Mouse (Mus musculus): Measurements from ENCODE around the gene Arhgap21. TPM values are rescaled to one million over a fixed set of nuclear protein-coding genes. Genes with fewer than 3 reads are reported as not detected.

The Arhgap21 gene
- polyA plus RNA-seq, 1 experiment from 2014 or later, result 15.3 TPM

DNA sequence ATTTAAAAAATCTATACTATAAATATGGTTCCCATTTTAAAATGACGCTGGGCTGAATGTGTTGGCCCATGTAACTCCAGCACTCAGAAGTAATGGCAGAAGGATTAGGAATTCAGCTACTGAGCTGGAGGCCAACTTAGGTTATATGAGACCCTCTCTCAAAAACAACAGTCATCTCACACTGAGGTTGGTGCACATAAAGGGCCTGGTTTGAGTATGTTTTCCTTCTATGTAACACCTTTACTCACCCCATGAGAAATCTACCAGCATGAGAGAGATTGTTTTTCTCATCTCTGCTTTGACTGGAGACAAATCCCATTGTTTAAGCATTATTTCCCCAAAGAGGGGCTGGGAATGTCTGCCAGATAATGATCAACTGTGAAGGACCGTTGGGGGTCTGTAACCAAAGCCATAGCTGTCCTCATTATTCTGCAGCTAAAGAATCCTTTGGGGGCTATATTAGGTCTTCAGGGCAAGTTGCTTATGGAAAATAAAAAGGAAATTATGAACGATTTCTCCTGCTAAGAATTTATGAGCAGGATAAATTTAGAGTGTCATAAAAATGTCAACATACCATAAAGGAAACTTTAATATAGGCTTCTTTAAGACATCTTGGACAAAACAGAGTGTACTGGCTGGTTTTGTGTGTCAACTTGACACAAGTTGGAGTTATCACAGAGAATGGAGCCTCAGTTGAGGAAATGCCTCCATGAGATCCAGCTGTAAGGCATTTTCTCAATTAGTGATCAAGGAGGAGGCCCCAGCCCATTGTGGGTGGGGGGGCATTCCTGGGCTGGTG, 136.9 kb downstream of the Arhgap21 start:
- H3K4me3 ChIP-seq (ENCODE audit: low read depth, low read length), result no peak overlapping the region
- no peaks in the 10 kb centered on the region for H3K36me3 ChIP-seq (ENCODE audit: control insufficient read depth, insufficient read depth, low read length)
- DNase-seq (ENCODE audit: low spot score) (no peak), ATAC-seq (replicated peaks; ENCODE audit: low FRiP score) (no peak)
- H3K9ac ChIP-seq (ENCODE audit: low read depth, low read length), result no peak overlapping the region
- H3K4me2 ChIP-seq, result no peak overlapping the region
- H3K27me3 ChIP-seq (replicated peaks; ENCODE audit: control insufficient read depth, insufficient read depth, low read length), result no peaks in the 10 kb centered on the region
- no peak overlapping the region for H3K27ac ChIP-seq (ENCODE audit: low read depth, low read length)
- no peaks in the 10 kb centered on the region for H3K4me1 ChIP-seq (replicated peaks; ENCODE audit: control insufficient read depth, insufficient read depth, low read length)
- WGBS, result 78% methylated on average over 3 of the region's 3 CpGs
- no peaks in the 10 kb centered on the region for H3K9me3 ChIP-seq (ENCODE audit: control insufficient read depth, low read length)

GRCm38 (mm10) chr2:20830882-20831281, 137.8 kb downstream of the Arhgap21 start:
- Histone ChIP-seq H3K27ac (ENCODE audit: low read depth, low read length) (no peak overlapping the region), H3K9me3 (ENCODE audit: control insufficient read depth, low read length) (no peaks in the 10 kb centered on the region), H3K4me2 (no peak overlapping the region), H3K9ac (ENCODE audit: low read depth, low read length) (no peak overlapping the region), H3K4me3 (ENCODE audit: low read depth, low read length) (no peak overlapping the region), H3K27me3 (replicated peaks; ENCODE audit: control insufficient read depth, insufficient read depth, low read length) (no peaks in the 10 kb centered on the region), H3K36me3 (ENCODE audit: control insufficient read depth, insufficient read depth, low read length) (no peaks in the 10 kb centered on the region), H3K4me1 (replicated peaks; ENCODE audit: control insufficient read depth, insufficient read depth, low read length) (no peaks in the 10 kb centered on the region)
- DNase-seq (ENCODE audit: low spot score) (no peak), ATAC-seq (replicated peaks; ENCODE audit: low FRiP score) (no peak)
- 79% methylated on average over 3 of the region's 3 CpGs for WGBS

- no peaks in the 10 kb centered on the region for H3K36me3 ChIP-seq (ENCODE audit: control insufficient read depth, insufficient read depth, low read length)
- no peak overlapping the region for H3K4me2 ChIP-seq
- ATAC-seq (replicated peaks; ENCODE audit: low FRiP score), result no peak
- no peak for DNase-seq (ENCODE audit: low spot score)
- H3K9me3 ChIP-seq (ENCODE audit: control insufficient read depth, low read length), result no peaks in the 10 kb centered on the region
- H3K4me1 ChIP-seq (replicated peaks; ENCODE audit: control insufficient read depth, insufficient read depth, low read length), result no peaks in the 10 kb centered on the region
- H3K9ac ChIP-seq (ENCODE audit: low read depth, low read length), result no peak overlapping the region
- H3K27ac ChIP-seq (ENCODE audit: low read depth, low read length), result no peak overlapping the region
- H3K27me3 ChIP-seq (replicated peaks; ENCODE audit: control insufficient read depth, insufficient read depth, low read length), result no peaks in the 10 kb centered on the region
- no peak overlapping the region for H3K4me3 ChIP-seq (ENCODE audit: low read depth, low read length)
These were observed 142.4 kb downstream of the Arhgap21 start for GRCm38 (mm10) chr2:20826258-20826657.

GRCm38 (mm10) chr2:20818226-20818625, 150.5 kb downstream of the Arhgap21 start:
- ATAC-seq (replicated peaks; ENCODE audit: low FRiP score) (no peak), DNase-seq (ENCODE audit: low spot score) (no peak)
- H3K4me3 ChIP-seq (ENCODE audit: low read depth, low read length), result no peak overlapping the region
- no peak overlapping the region for H3K27ac ChIP-seq (ENCODE audit: low read depth, low read length)
- H3K27me3 ChIP-seq (replicated peaks; ENCODE audit: control insufficient read depth, insufficient read depth, low read length), result no peaks in the 10 kb centered on the region
- no peaks in the 10 kb centered on the region for H3K36me3 ChIP-seq (ENCODE audit: control insufficient read depth, insufficient read depth, low read length)
- no peak overlapping the region for H3K4me2 ChIP-seq
- H3K9me3 ChIP-seq (ENCODE audit: control insufficient read depth, low read length), result no peaks in the 10 kb centered on the region
- H3K9ac ChIP-seq (ENCODE audit: low read depth, low read length), result no peak overlapping the region
- WGBS, result 76% methylated on average over 7 of the region's 7 CpGs
- no peaks in the 10 kb centered on the region for H3K4me1 ChIP-seq (replicated peaks; ENCODE audit: control insufficient read depth, insufficient read depth, low read length)

DNA sequence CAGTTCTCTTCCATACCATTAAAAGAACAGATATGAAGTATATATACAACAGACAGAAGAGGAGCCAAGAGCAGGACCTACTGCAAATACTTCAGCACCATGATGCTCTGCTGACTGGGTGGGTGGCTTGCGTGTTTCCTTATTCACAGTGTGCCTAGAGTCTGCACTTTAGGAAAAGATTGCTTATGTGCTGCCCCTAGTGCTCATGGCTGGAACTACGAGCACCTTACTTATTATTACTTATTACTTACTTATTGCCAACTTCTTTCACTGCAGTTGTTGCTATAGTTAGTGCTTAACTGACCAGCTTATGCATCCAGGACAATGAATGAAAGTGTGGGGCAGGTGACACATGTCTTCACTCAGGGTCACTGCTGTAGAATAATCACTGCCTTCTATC, 154.7 kb downstream of the Arhgap21 start:
- WGBS, result 77% methylated on average over 2 of the region's 2 CpGs
- DNase-seq (ENCODE audit: low spot score), result no peak

GRCm38 (mm10) chr2:20811506-20811905, 157.2 kb downstream of the Arhgap21 start:
- Histone ChIP-seq H3K36me3 (ENCODE audit: control insufficient read depth, insufficient read depth, low read length) (no peaks in the 10 kb centered on the region), H3K9ac (ENCODE audit: low read depth, low read length) (no peak overlapping the region), H3K4me2 (no peak overlapping the region), H3K4me1 (replicated peaks; ENCODE audit: control insufficient read depth, insufficient read depth, low read length) (no peaks in the 10 kb centered on the region), H3K27ac (ENCODE audit: low read depth, low read length) (no peak overlapping the region), H3K4me3 (ENCODE audit: low read depth, low read length) (no peak overlapping the region), H3K27me3 (replicated peaks; ENCODE audit: control insufficient read depth, insufficient read depth, low read length) (no peaks in the 10 kb centered on the region), H3K9me3 (ENCODE audit: control insufficient read depth, low read length) (no peaks in the 10 kb centered on the region)
- 84% methylated on average over 8 of the region's 8 CpGs for WGBS
- no peak for ATAC-seq (replicated peaks; ENCODE audit: low FRiP score)
- no peak for DNase-seq (ENCODE audit: low spot score)

More for the DNA sequence above, 154.7 kb downstream of the Arhgap21 start:
- no peaks in the 10 kb centered on the region for H3K9me3 ChIP-seq (ENCODE audit: control insufficient read depth, low read length)
- no peaks in the 10 kb centered on the region for H3K36me3 ChIP-seq (ENCODE audit: control insufficient read depth, insufficient read depth, low read length)
- H3K27ac ChIP-seq (ENCODE audit: low read depth, low read length), result no peak overlapping the region
- no peaks in the 10 kb centered on the region for H3K4me1 ChIP-seq (replicated peaks; ENCODE audit: control insufficient read depth, insufficient read depth, low read length)
- H3K9ac ChIP-seq (ENCODE audit: low read depth, low read length), result no peak overlapping the region
- H3K4me3 ChIP-seq (ENCODE audit: low read depth, low read length), result no peak overlapping the region
- no peak overlapping the region for H3K4me2 ChIP-seq
- no peaks in the 10 kb centered on the region for H3K27me3 ChIP-seq (replicated peaks; ENCODE audit: control insufficient read depth, insufficient read depth, low read length)
- ATAC-seq (replicated peaks; ENCODE audit: low FRiP score), result no peak

GRCm38 (mm10) chr2:20801236-20801890, 167.3 kb downstream of the Arhgap21 start:
- Histone ChIP-seq H3K4me3 (ENCODE audit: low read depth, low read length) (no peak overlapping the region), H3K4me2 (no peak overlapping the region), H3K36me3 (ENCODE audit: control insufficient read depth, insufficient read depth, low read length) (no peaks in the 10 kb centered on the region; the same call in 1 of the 2 replicates), H3K27ac (ENCODE audit: low read depth, low read length) (no peak overlapping the region), H3K27me3 (replicated peaks; ENCODE audit: control insufficient read depth, insufficient read depth, low read length) (no peaks in the 10 kb centered on the region), H3K4me1 (replicated peaks; ENCODE audit: control insufficient read depth, insufficient read depth, low read length) (no peaks in the 10 kb centered on the region), H3K9ac (ENCODE audit: low read depth, low read length) (no peak overlapping the region), H3K9me3 (ENCODE audit: control insufficient read depth, low read length) (no peaks in the 10 kb centered on the region)
- no peak for DNase-seq (ENCODE audit: low spot score)
- WGBS, result 72% methylated on average over 8 of the region's 8 CpGs
- ATAC-seq (replicated peaks; ENCODE audit: low FRiP score), result no peak

Data from liver, embryonic 11.5 days (tissue).